Mouse (Mus musculus) bone marrow macrophage, adult 2 months (primary cell): ENCODE measurements around the gene Rhbdf2.

Experiments used
- CTCF ChIP-seq: IDR thresholded peaks from 2 replicates; pipeline ENCODE4 v1.5.1; 2012; ENCODE audit warnings: low read depth, mild to moderate bottlenecking, low read length, moderate library complexity
- POLR2A ChIP-seq: IDR thresholded peaks from 2 replicates; pipeline ENCODE4 v1.6.1; 2012; ENCODE audit warnings: mild to moderate bottlenecking, low read depth, low read length, borderline replicate concordance

- no peak for TF ChIP-seq CTCF
- TF ChIP-seq POLR2A, result no peak
Observed at GRCm38 (mm10) chr11:116671845-116672434, 45.1 kb upstream of the Rhbdf2 start.
